Mouse (Mus musculus): ENCODE measurements at regions not wholly inside any gene's neighbourhood (a gene's known extent, or its start where the extent isn't known, plus 50 kb on each side); places are given as distances from the start of the nearest gene placed in this dataset.

- no peak for TF ChIP-seq GATA4 (IDR thresholded peaks at IDR 0.05; ENCODE audit: insufficient replicate concordance, low read length)
These were observed 517.4 kb downstream of the Inhba start for GRCm38 (mm10) chr13:16529036-16529435.

DNA sequence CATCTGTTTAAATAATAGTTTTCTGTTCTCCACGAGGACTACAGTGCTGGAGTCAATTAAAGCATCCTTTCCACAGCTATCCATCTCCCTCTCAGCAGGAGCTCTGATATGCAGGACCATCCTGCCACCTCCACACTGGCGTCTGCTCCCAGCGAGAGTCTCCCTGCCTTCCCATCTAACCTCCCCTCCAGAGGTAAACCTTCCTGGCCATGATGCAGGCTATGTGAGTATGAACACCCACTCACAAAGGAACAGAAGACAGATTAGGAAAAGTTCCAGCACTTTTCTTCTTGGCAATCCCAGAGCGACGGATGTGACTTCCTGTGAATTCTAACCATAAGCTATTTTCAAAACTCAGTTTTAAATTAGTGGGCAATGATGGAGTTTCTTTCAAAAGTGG lies 532.1 kb downstream of the Inhba start:
- TF ChIP-seq GATA4 (IDR thresholded peaks at IDR 0.05; ENCODE audit: insufficient replicate concordance, low read length): no peak

GRCm38 (mm10) chr13:16550060-16550459 lies 538.4 kb downstream of the Inhba start:
- TF ChIP-seq GATA4 (IDR thresholded peaks at IDR 0.05; ENCODE audit: insufficient replicate concordance, low read length): no peak

DNA sequence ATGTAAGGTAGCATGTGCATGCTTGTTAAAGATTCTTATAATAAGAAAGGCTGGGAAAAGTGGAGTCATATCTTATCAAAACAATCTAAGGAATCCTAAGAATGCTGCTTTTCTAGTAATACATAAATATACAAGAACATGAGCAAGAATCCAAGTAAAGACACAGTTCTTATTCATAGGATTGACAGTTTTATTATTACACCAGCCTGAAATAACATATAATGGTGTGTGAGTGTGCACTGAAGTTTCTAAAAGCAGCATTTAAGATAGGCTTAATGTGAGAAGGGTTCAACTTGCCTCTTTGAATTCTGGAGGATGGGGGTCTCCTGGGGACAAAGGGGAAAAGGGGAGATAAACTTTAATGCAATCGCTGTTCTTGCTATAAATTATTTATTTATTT lies 553.3 kb downstream of the Inhba start:
- no peak for TF ChIP-seq GATA4 (IDR thresholded peaks at IDR 0.05; ENCODE audit: insufficient replicate concordance, low read length)

GRCm38 (mm10) chr13:16574069-16574468 lies 562.4 kb downstream of the Inhba start:
- TF ChIP-seq GATA4 (IDR thresholded peaks at IDR 0.05; ENCODE audit: insufficient replicate concordance, low read length): no peak

DNA sequence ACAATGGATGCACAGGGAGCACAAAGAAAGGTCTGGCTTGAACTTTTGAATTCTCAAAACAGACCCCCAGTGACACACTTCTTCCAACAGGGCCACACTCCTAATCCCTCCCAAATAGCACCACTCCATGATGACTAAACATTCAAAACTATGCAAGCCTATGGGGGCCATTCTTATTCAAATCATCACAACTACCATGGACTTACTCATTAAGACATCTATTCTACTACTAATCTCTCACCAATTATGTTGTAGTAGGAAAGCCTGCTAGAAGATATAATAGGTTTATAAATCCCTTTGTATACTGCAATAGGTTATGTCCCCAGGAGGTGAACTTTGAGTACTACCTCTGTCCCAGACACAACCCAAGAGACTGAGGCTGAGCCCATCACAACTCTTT lies 574.6 kb downstream of the Inhba start:
- TF ChIP-seq GATA4 (IDR thresholded peaks at IDR 0.05; ENCODE audit: insufficient replicate concordance, low read length): no peak

DNA sequence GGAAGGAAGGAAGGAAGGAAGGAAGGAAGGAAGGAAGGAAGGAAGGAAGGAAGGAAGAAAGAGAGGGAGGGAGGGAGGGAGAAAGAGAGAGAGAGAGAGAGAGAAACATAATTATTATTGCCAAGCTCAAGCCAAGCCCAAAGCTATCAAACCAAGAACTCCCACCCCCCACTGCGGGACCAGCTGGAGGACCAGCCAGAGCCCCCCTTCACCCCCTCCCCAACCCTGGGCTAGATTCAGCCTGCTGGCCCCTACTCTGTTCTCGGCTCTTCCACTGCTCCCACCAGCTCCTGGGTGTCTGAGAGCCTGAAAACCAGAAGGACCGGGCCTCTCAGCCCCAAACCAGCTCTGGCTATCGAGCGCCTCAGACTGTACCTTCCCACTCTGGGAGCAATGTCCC lies 608.1 kb downstream of the Inhba start:
- no peak for TF ChIP-seq GATA4 (IDR thresholded peaks at IDR 0.05; ENCODE audit: insufficient replicate concordance, low read length)

DNA sequence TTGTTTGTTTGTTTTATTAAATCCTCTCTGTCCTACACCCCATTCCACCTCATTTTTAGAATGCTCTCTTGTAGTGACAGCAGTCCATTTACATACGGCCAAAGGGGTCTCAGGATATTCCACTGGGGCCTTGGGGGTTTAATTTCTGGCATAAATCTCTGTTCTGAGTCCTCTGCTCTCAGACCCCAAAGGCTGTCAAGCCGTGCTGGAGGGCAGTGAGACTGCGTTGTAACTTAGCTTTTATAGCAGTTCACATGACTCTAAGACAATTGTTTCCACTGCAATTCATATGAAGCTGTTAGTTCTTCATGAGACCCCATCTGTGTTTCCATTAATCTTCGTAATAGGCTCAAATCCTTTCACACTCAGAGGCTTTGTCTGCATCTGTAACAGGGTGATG lies 614.9 kb downstream of the Inhba start:
- TF ChIP-seq GATA4 (IDR thresholded peaks at IDR 0.05; ENCODE audit: insufficient replicate concordance, low read length): no peak

- TF ChIP-seq GATA4 (IDR thresholded peaks at IDR 0.05; ENCODE audit: insufficient replicate concordance, low read length): no peak
These were observed 621.9 kb downstream of the Inhba start for GRCm38 (mm10) chr13:16633445-16634092.

GRCm38 (mm10) chr13:16636251-16636650 lies 624.6 kb downstream of the Inhba start:
- TF ChIP-seq GATA4 (IDR thresholded peaks at IDR 0.05; ENCODE audit: insufficient replicate concordance, low read length): no peak

DNA sequence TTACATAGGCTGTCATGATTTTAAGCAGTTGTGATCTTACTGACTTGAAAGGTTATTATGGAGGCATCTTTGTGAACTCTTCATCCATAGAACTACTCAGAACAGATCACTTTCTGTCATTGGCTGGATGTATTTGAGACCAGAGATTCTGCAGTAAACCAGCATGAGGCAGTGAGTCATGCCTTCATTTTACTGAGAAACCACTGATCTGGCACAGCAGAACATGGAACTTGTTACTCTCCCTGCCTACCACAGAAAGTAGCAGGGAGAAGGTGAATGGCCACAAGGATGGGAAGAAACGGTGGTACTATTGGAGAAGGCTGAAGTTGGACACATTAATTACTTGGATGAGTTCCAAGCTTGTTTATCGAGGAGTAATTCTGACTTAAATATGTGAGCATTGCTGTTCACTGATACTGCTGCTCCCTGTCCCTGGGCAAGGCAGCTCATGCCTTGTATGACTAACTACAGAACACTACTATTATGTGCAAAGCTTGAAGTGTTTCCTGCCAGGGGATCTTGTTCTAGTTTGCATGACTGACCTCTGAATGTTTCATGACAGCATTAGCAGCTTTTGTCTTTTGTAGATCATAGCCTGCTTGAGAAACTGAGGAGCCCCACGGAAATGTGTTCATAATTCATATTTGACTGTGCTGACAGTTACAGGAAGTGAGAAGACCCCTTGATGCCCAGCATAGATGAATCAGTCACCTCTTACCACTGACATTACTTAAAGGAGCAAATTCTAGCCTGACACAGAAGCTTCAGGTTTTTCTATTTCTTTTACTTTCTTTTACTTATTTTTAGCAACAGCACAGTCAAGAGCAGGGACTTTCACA lies 630.2 kb downstream of the Inhba start:
- TF ChIP-seq GATA4 (IDR thresholded peaks at IDR 0.05; ENCODE audit: insufficient replicate concordance, low read length): no peak

- TF ChIP-seq GATA4 (IDR thresholded peaks at IDR 0.05; ENCODE audit: insufficient replicate concordance, low read length): no peak
These were observed 630.9 kb downstream of the Inhba start for GRCm38 (mm10) chr13:16642450-16642994.

- no peak for TF ChIP-seq GATA4 (IDR thresholded peaks at IDR 0.05; ENCODE audit: insufficient replicate concordance, low read length)
These were observed 633.7 kb downstream of the Inhba start for GRCm38 (mm10) chr13:16645311-16645710.

DNA sequence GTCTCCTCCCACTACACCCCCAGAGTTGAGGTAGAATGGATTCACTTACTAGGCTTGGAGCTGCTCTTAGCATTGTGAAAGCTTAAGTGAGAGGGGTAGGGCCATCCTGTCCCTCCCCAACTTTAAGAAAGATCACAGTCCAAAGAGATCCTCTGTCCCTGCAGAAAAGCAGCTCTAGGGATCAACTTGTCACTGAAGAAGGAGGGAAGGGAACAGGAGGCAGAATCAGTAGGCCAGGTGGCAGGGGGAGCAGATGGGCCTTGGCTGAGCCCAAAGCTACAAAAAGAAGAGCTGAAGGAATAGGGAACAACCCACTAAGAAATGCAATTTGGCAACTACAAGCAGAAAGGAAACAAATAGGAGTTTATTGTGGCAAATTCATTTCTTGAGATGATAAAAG lies 634.4 kb downstream of the Inhba start:
- no peak for TF ChIP-seq GATA4 (IDR thresholded peaks at IDR 0.05; ENCODE audit: insufficient replicate concordance, low read length)

DNA sequence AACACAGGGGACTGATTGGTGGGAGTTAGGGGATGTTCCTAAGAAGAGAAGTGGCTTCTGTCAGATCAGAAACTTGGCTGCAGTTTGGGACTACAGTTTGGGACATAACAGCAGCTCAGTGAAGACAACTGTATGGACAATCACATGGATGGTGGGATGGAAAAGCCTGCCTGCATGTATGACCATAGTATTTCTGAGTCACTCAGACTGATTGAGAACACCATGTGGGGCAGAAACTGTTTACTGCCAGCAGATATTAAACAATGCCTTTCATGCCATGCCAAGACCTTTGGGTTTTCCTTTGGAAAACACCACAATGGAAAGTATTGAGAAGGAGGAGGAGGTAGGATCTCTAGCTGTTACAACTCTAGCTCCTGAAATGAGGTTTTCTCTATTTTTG lies 635.0 kb downstream of the Inhba start:
- no peak for TF ChIP-seq GATA4 (IDR thresholded peaks at IDR 0.05; ENCODE audit: insufficient replicate concordance, low read length)

DNA sequence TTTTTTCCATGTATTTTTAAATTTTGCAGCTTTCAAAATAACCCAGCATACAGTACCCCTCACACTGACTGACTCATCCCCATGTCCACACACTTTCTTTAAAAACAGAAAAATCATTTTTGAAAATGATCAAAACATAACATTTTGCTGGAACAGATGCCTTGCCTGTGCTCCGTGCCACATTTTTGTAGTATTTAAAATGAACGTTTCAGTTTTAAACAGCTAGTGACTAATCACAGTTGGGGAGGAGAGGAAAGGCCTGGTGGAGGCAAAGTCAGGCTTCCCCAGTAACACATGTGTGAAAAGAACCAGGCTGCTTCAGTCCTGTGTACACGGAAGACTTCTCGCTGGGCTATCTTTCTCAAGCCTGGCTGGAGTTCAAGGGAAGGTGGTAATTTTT lies 644.5 kb downstream of the Inhba start:
- TF ChIP-seq GATA4 (IDR thresholded peaks at IDR 0.05; ENCODE audit: insufficient replicate concordance, low read length): no peak

All from liver, adult (tissue).